Mouse (Mus musculus) skeletal muscle tissue, adult 2 months (tissue): ENCODE measurements at regions not wholly inside any gene's neighbourhood (a gene's known extent, or its start where the extent isn't known, plus 50 kb on each side); places are given as distances from the start of the nearest gene placed in this dataset.
A peak's percentile ranks its signal among the peaks of the same experiment; 100 is the strongest.

Experiments used
- DNase-seq: peaks from one replicate; pipeline ENCODE4 v3.0.0-alpha.2; 2012; ENCODE audit warnings: low read depth, low spot score

DNA sequence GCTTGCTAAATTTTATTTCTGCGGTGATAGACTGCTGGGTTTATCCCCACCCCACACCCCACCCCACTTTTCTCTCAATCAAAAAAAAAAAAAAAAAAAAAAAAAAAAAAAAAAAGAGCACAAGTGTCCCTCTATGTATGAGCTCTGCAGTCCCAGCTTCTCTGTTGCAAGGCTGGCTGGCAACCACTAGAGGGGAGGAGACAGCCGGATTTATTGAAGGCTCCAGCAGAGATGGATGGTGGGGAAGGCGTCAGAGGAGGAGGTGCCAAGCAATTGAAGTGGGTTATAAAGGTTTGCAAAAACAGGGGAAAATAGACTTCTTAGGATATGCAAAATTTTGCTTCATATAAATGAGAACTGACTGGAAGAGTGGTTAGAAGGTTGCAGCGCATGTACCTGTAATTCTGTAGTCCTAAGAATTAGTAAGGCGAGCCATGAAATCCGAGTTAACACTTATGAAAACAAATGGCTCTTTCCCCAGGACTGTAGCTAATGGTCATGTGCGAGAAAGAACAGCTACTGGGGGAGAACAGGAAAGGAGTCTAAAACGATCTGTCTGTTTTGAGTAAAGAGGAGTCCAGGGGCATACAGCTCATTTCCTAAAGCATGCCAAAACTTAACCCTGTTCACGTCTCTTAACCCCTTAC, 885.1 kb upstream of the Pou3f3 start:
- peak; percentile 2 for DNase-seq

DNA sequence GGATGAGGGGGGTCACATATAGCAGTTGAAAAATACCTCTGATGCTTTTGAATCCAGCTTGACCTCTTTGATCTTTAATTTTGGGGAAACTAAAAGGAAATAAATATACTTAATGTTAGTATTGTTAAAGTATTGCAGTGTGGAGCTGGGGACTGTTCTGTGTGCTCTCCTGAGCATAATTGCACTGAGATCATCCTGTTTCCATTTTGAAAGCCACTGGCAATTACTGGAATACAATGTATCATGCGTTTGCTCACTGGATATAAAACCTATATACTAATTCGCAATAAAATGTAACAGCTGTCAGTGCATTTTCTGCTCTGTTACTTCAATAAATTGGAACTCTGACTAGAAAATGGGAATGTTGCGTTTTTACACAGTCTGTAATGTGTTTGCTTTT, 884.4 kb upstream of the Pou3f3 start:
- DNase-seq = no peak

DNA sequence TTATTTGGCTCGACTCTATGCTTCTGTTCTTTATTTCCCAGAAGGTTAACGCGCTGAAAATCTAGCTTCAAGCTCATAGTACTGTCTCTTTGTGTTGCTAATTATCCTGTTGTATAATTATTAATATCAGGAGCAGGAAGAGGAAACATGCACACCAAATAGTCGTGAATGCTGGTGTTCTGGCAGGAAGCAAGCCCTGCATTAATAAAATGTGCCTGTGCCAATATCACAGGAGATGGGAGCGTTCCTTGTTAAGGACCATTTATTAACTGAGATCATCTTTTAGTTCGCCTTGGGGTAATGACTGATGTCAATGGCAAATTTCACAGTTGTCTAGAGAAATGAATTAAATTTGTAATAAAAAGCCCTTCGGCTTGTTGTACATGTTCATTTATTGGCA, 883.5 kb upstream of the Pou3f3 start:
- no peak for DNase-seq

GRCm38 (mm10) chr1:41814032-41815005, 881.2 kb upstream of the Pou3f3 start:
- DNase-seq = no peak

DNA sequence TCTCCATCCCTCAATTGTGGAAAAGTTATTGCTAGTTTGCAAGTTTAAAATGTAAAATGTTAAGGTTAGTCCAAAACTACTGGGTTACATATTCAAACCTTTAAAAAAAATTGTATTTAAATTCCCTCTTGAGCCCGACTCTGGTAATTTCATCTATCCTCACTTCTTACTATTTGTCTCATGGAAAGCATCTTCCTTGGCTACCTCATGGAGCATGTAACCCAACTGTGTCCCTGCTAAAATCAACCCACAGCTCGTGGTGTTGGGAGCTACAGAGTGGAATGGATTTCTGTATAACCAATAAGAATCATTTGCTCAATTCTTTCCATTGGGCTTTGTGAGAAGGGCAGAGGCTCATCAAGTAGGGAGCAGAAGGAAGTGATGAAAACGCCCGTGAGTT, 880.5 kb upstream of the Pou3f3 start:
- DNase-seq = no peak

DNA sequence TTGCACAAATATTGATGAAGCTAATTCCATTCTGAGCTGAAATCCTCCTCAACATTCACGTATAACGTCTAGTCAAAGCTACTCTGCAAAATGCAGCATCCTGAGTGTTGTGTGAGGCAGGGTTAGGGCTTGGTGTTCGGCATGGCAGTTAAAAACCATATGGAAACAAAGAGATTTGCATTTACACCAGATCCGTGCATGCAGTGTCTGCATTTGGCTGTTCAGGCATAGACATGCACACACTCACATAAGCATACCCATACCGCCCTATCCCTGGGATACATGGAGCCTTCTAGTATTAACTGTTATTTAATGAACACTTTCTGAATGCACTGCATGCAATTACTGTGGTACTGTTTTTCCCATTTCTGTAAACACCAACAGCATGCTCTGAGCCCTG, 872.8 kb upstream of the Pou3f3 start:
- no peak for DNase-seq

DNA sequence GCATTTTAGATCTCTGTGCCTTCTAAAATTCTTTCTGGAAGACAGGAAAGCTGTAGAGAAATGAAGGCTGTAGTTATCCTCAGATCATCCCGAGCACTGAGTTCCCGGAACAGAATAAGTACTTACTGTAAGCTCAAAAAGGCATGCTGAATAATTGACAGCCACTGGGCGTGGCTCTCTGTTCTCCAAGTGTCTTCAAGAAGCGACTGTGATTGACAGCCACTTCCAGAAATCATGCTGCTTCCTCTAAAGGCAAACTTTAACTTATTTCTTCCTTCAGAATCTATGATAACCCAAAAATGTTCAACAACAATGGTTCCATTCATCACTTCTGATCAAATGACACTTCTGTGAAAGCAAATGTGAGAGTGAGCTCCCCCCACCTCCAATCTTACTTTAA, 870.3 kb upstream of the Pou3f3 start:
- DNase-seq = no peak

DNA sequence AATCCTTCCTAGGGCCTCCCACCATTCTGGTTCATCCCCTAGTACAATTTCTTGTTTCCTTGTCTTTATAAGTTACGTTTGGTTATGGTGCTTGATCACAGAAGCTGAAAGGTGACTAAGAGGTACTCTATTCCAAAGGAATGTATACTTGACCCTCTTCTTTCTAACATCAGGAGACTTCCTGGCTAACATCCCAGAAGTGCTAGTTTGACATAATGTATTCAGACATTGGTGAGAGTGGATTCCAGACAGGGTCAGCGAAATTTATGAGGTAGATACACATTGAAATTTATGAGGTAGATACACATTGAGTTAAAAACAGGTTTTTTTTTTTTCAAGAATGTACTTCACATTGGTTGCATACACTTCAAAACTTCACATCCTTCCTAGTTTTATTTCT, 863.9 kb upstream of the Pou3f3 start:
- DNase-seq = no peak
